Mouse (Mus musculus): ENCODE results near the gene Fam166b.

GRCm38 (mm10) chr4:43383246-43384082 lies 45.5 kb downstream of the Fam166b start:
- no peak for TF ChIP-seq CTCF (IDR thresholded peaks at IDR 0.05)
- peak; percentile 29; the same call in 1 of the 2 replicates for TF ChIP-seq EP300 (IDR thresholded peaks at IDR 0.05)
